Mouse (Mus musculus) forebrain, embryonic 14.5 days (tissue): ENCODE measurements around the gene 2410004P03Rik. TPM values are rescaled to one million over a fixed set of nuclear protein-coding genes. Genes with fewer than 3 reads are reported as not detected.
A peak's percentile ranks its signal among the peaks of the same experiment; 100 is the strongest.
"Not testable (repeated sequence)": the region's sequence is repeated elsewhere in the genome, so short reads cannot be mapped to it uniquely, and the experiment has no call there.

Experiments
- ATAC-seq: fragments of 200-750 bp; cut with Nextera tagmentation; 2 replicates; pipeline ENCODE4 v1.8.0; 2017; ENCODE audit warnings: mild to moderate bottlenecking, moderate library complexity
- DNase-seq: peaks from one replicate; pipeline ENCODE4 v3.0.0-alpha.2; 2015; ENCODE audit warnings: low spot score
- H3K27ac ChIP-seq: fragments of 300-500 bp; sonication (generic); 2 replicates; pipeline ENCODE4 v1.5.1; 2014; ENCODE audit warnings: low read depth, mild to moderate bottlenecking, control low read depth, low read length, moderate library complexity
- H3K27me3 ChIP-seq: fragments of 300-500 bp; sonication (generic); replicated peaks from 2 replicates; pipeline ENCODE4 v1.6.1; 2014; ENCODE audit warnings: low read length, control low read depth, mixed read lengths; ENCODE audit not compliant: control insufficient read depth, insufficient read depth
- H3K36me3 ChIP-seq: fragments of 300-500 bp; sonication (generic); 2 replicates; pipeline ENCODE4 v1.6.1; 2014; ENCODE audit warnings: low read length, control low read depth; ENCODE audit not compliant: control insufficient read depth, insufficient read depth
- H3K4me1 ChIP-seq: fragments of 300-500 bp; sonication (generic); 2 replicates; pipeline ENCODE4 v1.6.1; 2014; ENCODE audit warnings: antibody characterized with exemption, low read length, control low read depth; ENCODE audit not compliant: control insufficient read depth, insufficient read depth
- H3K4me2 ChIP-seq: fragments of 300-500 bp; sonication (generic); 2 replicates; pipeline ENCODE4 v1.6.1; 2014; ENCODE audit warnings: mild to moderate bottlenecking, control low read depth, low read length
- H3K4me3 ChIP-seq: fragments of 300-500 bp; sonication (generic); 2 replicates; pipeline ENCODE4 v1.5.1; 2014; ENCODE audit warnings: low read depth, low read length, control low read depth
- H3K9ac ChIP-seq: fragments of 300-500 bp; sonication (generic); 2 replicates; pipeline ENCODE4 v1.6.1; 2014; ENCODE audit warnings: mild to moderate bottlenecking, low read length, control low read depth, moderate library complexity
- H3K9me3 ChIP-seq: fragments of 300-500 bp; sonication (generic); replicated peaks from 2 replicates; pipeline ENCODE4 v1.6.1; 2016; ENCODE audit warnings: low read length, control low read depth, mixed read lengths; ENCODE audit not compliant: control insufficient read depth
- WGBS: fragments of 180-500 bp; shearing (Covaris S2); extraction: QIAGEN DNeasy Blood & Tissue Kit; methylation state at CpG from one replicate; pipeline ENCODE4 v1.1.7; 2014; 5-methylcytosine and 5-hydroxymethylcytosine counted together
- polyA plus RNA-seq: library from polyadenylated mRNA; unstranded; fragments of >200 nt; fragmentation: Nextera tagmentation; extraction: Ambion mirVana; gene quantifications from 2 replicates; pipeline ENCODE4 v1.2.1, GENCODE M21; 2014

The 2410004P03Rik gene
- polyA plus RNA-seq, 1 experiment from 2014 or later = 2.8 TPM

DNA sequence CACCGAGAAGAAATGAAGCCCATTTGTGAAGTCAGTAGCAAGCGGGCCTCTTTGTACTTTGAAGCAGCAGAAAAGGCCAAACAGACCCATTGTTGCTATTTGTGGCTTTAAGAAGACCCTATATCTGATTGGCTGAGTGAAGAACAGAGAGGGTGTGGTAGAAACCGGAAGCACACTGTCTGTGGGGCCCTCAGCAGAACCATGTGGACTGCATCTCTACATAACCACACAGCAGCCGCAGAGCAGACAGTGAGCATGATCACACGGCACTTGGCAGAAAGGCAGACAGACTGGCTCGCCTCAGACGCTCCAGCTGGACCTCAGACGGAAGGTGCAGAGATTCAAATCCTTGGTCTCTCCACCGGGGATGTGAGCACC lies 21.9 kb upstream of the 2410004P03Rik start:
- ATAC-seq (peak; percentile 49; the same call in 1 of the 2 replicates), DNase-seq (peak; percentile 38)
- H3K27me3 ChIP-seq = no peaks in the 10 kb centered on the region
- H3K27ac ChIP-seq = no peak overlapping the region
- no peaks in the 10 kb centered on the region; the same call in 1 of the 2 replicates for H3K4me1 ChIP-seq
- H3K9me3 ChIP-seq = no peaks in the 10 kb centered on the region
- no peak overlapping the region for H3K9ac ChIP-seq
- WGBS = 70% methylated on average over 9 of the region's 9 CpGs
- no peaks in the 10 kb centered on the region for H3K36me3 ChIP-seq
- no peak overlapping the region for H3K4me2 ChIP-seq
- H3K4me3 ChIP-seq = no peak overlapping the region

DNA sequence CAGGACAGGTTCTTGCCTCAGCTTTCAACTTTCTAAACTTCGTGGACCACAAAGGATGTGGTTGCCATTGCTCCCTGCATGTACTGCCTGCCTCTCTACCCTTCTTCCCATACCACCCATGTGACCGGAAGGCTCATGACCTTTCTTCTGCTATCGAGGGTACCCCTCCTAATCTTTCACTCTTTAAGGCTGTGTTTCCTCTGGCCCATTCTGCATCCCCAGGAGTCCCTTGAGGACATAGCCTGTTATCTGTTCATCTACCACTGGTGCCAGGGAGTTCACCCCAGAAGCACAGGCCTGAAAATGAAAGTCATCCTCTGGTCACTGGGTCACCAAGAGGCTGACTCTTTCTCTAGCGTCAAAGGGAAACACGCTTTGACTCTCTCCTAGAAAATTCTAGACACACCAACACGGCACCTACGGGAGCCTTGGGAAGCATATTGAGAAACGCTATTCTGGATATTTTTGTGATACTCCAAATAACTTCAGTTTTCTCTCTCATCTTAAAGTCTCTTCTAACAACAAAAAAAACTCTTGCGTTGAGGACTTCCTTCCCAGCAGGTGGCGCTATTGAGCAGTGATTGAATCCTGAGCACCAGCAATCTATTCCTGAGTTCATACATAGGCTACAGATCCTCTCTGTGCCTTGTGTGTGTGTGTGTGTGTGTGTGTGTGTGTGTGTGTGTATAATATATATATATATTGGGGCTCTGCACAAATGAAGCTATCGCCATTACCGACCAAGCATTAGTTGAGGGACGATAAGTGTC lies 21.4 kb upstream of the 2410004P03Rik start:
- WGBS = 40% methylated on average over 13 of the region's 13 CpGs
- Histone ChIP-seq H3K9ac (no peak overlapping the region), H3K4me2 (no peak overlapping the region), H3K36me3 (no peaks in the 10 kb centered on the region), H3K4me3 (no peak overlapping the region), H3K4me1 (no peaks in the 10 kb centered on the region; the same call in 1 of the 2 replicates), H3K27ac (no peak overlapping the region), H3K27me3 (no peaks in the 10 kb centered on the region), H3K9me3 (no peaks in the 10 kb centered on the region)
- DNase-seq (peak; percentile 94), ATAC-seq (peak; percentile 72; the same call in 1 of the 2 replicates)

DNA sequence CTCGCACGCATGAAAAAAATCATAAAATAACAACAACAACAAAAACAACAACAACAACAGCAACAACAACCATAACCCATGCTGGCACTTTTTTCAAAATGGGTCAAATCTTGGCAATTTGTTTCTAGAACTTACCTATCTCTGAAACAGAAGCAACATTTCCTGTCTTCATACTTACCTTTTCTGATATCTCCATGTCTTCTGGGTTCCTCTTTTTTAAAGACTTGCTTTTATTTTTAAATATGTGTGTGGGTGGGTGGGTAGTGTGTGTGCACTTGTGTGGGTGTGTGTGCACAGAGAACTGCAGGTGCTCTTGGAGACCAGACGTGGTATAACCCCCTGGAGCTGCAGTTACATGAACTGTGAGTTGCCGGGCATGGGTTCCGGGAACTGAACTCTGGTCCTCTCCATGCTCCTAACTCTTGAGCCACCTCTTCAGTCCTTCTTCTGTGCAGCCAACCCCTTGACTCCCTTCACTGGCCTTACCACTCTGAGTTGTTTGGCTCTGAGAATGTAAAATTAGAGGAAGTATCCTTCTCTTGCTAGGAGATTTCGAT lies 13.1 kb upstream of the 2410004P03Rik start:
- H3K4me1 ChIP-seq = no peaks in the 10 kb centered on the region
- no peak for DNase-seq
- H3K4me2 ChIP-seq = no peak overlapping the region
- no peaks in the 10 kb centered on the region for H3K27me3 ChIP-seq
- no peaks in the 10 kb centered on the region for H3K36me3 ChIP-seq
- no peak overlapping the region for H3K4me3 ChIP-seq
- no peak overlapping the region for H3K27ac ChIP-seq
- no peaks in the 10 kb centered on the region for H3K9me3 ChIP-seq
- 94% methylated on average over 6 of the region's 6 CpGs for WGBS
- no peak overlapping the region for H3K9ac ChIP-seq
- no peak for ATAC-seq

DNA sequence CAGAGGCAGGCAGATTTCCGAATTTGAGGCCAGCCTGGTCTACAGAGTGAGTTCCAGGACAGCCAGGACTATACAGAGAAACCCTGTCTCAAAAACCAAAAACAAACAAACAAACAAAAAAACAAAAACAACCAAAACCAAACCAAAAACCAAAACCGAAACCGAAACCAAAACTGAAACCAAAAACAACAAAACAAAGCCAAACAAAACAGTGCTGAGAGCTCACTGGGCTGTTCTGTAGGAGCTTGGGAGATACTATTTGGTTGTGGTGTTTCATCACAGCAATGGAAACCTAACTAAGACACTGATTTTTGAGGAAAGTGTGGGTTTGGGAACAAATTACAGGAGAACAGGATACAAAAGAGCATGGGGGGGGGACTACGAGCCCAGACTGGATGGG lies 10.6 kb upstream of the 2410004P03Rik start:
- WGBS = 86% methylated on average over 4 of the region's 4 CpGs
- H3K4me3 ChIP-seq = no peak overlapping the region

DNA sequence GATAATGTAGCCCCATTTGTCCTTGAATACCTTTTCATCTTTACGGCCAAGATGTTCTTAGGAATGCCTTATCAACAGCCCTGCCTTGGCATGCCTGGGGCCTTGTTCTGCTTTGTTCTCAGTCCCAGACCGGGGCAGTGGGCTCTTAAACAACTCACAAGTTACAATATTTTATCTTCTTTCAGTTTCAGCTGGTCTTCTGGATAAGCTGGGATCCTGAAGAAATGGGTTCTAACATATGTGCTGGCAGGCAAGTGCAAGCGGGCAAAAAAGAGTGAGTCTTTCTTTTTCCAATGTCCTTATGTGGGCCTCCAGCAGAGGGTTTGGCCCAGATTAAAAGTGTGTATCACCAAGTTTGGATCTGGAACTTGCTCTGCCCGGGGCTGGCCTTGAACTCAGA lies 9.6 kb upstream of the 2410004P03Rik start:
- H3K4me2 ChIP-seq, DNase-seq, H3K9ac ChIP-seq, ATAC-seq, H3K4me1 ChIP-seq, H3K4me3 ChIP-seq, H3K27ac ChIP-seq, H3K36me3 ChIP-seq, H3K27me3 ChIP-seq, H3K9me3 ChIP-seq: not testable (repeated sequence)
- 90% methylated on average over 4 of the region's 4 CpGs for WGBS

More for the DNA sequence above, 10.6 kb upstream of the 2410004P03Rik start:
- ATAC-seq (no peak), DNase-seq (no peak)
- Histone ChIP-seq H3K4me1 (no peaks in the 10 kb centered on the region), H3K9ac (no peak overlapping the region), H3K36me3 (no peaks in the 10 kb centered on the region), H3K4me2 (no peak overlapping the region), H3K27ac (no peak overlapping the region), H3K27me3 (no peaks in the 10 kb centered on the region), H3K9me3 (no peaks in the 10 kb centered on the region)

DNA sequence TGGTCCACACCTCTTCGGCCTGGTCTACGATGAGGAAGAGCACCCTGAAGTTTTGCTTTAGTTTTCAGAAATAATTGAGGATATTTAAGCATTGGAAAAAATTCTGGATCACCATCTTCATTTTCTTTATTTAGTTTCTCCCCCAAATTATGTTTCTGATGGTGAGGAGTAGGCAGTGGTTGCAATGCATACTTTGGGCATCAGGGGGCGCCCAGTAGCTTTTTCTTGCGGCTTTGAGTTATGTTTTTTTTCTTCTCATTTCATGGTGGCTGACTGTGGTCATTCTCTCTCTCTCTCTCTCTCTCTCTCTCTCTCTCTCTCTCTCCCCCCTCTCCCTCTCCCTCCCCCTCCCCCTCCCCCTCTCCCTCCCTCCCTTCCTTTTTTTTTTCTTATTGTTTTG lies 6.9 kb upstream of the 2410004P03Rik start:
- H3K27me3 ChIP-seq = no peaks in the 10 kb centered on the region
- no peak overlapping the region for H3K4me3 ChIP-seq
- ATAC-seq = no peak
- no peaks in the 10 kb centered on the region for H3K9me3 ChIP-seq
- H3K4me1 ChIP-seq = no peaks in the 10 kb centered on the region
- H3K27ac ChIP-seq = no peak overlapping the region
- H3K9ac ChIP-seq = no peak overlapping the region
- H3K4me2 ChIP-seq = no peak overlapping the region
- DNase-seq = peak; percentile 60
- no peaks in the 10 kb centered on the region for H3K36me3 ChIP-seq
- 33% methylated on average over 4 of the region's 4 CpGs for WGBS

DNA sequence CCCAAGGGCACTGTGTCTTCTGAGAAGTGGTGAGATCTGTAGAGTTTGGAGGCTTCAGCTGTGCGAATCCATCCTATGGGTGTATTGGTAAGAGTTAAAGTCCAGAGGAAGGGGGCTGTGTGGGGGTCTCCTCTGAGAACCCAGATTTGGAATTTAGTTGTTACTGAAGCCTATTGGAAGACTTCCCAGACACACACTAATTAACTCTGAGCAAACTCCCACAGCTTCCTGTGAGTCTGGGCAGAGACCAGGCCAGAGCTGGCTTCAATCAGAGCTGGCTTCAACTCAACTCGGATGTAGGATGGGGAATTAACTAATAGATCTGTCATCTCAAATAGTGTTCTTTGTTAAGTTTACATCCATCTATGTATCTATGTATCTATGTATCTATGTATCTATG lies 4.2 kb upstream of the 2410004P03Rik start:
- Histone ChIP-seq H3K36me3 (no peaks in the 10 kb centered on the region), H3K4me2 (no peak overlapping the region), H3K9me3 (no peaks in the 10 kb centered on the region), H3K27me3 (no peaks in the 10 kb centered on the region), H3K9ac (no peak overlapping the region), H3K4me1 (0 out of 2 replicates have a peak, but pooled peaks cover 4% of the 10 kb centered on the region), H3K27ac (no peak overlapping the region), H3K4me3 (no peak overlapping the region)
- DNase-seq (peak; percentile 15), ATAC-seq (no peak)
- 64% methylated on average over 2 of the region's 2 CpGs for WGBS

DNA sequence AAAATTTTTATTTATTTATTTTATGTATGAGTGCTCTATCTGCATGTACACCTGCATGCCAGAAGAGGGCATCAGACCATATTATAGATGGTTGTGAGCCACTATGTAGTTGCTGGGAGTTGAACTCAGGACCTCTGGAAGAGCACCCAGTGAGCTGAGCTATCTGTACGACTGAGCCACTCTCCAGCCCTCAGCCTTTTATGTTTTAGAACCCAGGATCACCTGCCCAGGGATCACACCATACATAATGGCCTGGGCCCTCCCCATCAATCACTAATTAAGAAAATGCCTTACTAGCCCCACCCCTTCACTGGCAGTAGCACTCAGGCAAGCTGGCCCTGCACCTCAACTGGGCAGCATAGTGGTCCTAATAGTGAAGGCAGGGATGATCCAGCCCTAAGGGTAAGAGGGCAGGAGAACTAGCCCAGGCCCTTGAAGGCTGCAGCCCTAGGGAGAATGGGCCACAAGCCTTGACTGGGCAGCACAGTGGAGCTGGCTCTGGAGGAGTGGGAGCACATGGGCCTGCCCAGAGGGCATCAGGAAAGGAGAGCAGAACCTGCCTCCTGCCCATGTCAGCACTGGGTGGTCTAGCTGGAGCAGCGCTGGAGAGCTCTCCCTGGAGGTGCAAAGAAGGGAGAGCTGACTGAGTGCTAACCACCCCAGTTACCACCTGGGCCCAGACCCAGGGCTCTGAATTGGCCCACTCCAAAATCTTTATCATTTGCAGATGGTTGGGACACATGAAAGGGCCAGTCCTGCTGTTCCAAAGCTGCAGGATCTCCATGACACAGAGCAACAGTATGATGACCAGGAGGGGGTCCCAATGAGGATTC lies 756 bp upstream of the 2410004P03Rik start:
- H3K4me3 ChIP-seq = no peak overlapping the region
- H3K4me1 ChIP-seq = 0 out of 2 replicates have a peak, but pooled peaks cover 4% of the 10 kb centered on the region
- WGBS = 83% methylated on average over 2 of the region's 2 CpGs
- H3K9me3 ChIP-seq = no peaks in the 10 kb centered on the region
- ATAC-seq = peak; percentile 8; the same call in 1 of the 2 replicates
- H3K27ac ChIP-seq = no peak overlapping the region
- DNase-seq = no peak
- H3K9ac ChIP-seq = no peak overlapping the region
- H3K36me3 ChIP-seq = no peaks in the 10 kb centered on the region
- H3K4me2 ChIP-seq = no peak overlapping the region
- H3K27me3 ChIP-seq = no peaks in the 10 kb centered on the region
